Mouse (Mus musculus) forebrain, postnatal 0 days (tissue): ENCODE measurements around the gene Ntrk3. TPM values are rescaled to one million over a fixed set of nuclear protein-coding genes. Genes with fewer than 3 reads are reported as not detected.

ENCODE experiments used
- ATAC-seq: fragments of 200-750 bp; cut with Nextera tagmentation; 2 replicates; pipeline ENCODE4 v1.8.0; 2017; ENCODE audit warnings: mild to moderate bottlenecking, moderate library complexity
- DNase-seq: peaks from one replicate; pipeline ENCODE4 v3.0.0-alpha.2; 2015
- H3K27ac ChIP-seq: fragments of 300-500 bp; sonication (generic); 2 replicates; pipeline ENCODE4 v1.5.1; 2014; ENCODE audit warnings: low read depth, mild to moderate bottlenecking, antibody characterized with exemption, low read length, moderate library complexity, mixed read lengths
- H3K27me3 ChIP-seq: fragments of 300-500 bp; sonication (generic); 2 replicates; pipeline ENCODE4 v1.6.1; 2014; ENCODE audit warnings: mild to moderate bottlenecking, low read length, mixed read lengths; ENCODE audit not compliant: insufficient read depth
- H3K36me3 ChIP-seq: fragments of 300-500 bp; sonication (generic); 2 replicates; pipeline ENCODE4 v1.6.1; 2014; ENCODE audit warnings: mild to moderate bottlenecking, moderate library complexity; ENCODE audit not compliant: insufficient read depth
- H3K4me1 ChIP-seq: fragments of 300-500 bp; sonication (generic); 2 replicates; pipeline ENCODE4 v1.6.1; 2014; ENCODE audit warnings: antibody characterized with exemption; ENCODE audit not compliant: insufficient read depth
- H3K4me2 ChIP-seq: fragments of 300-500 bp; sonication (generic); 2 replicates; pipeline ENCODE4 v1.6.1; 2014; ENCODE audit warnings: low read depth, mild to moderate bottlenecking, moderate library complexity
- H3K4me3 ChIP-seq: fragments of 300-500 bp; sonication (generic); 2 replicates; pipeline ENCODE4 v1.5.1; 2014; ENCODE audit warnings: low read depth, low read length, mixed read lengths
- H3K9ac ChIP-seq: fragments of 300-500 bp; sonication (generic); 2 replicates; pipeline ENCODE4 v1.6.1; 2014; ENCODE audit warnings: mild to moderate bottlenecking
- H3K9me3 ChIP-seq: fragments of 300-500 bp; sonication (generic); 2 replicates; pipeline ENCODE4 v1.6.1; 2016; ENCODE audit warnings: low read length
- CTCF ChIP-seq: sonication (generic); IDR thresholded peaks from 2 replicates; pipeline ENCODE4 v1.5.1; 2016; ENCODE audit warnings: antibody characterized with exemption, control low read depth, low read depth
- WGBS: fragments of 180-500 bp; shearing (Covaris S2); extraction: QIAGEN DNeasy Blood & Tissue Kit; methylation state at CpG from one replicate; pipeline ENCODE4 v1.1.7; 2014; 5-methylcytosine and 5-hydroxymethylcytosine counted together
- polyA plus RNA-seq: library from polyadenylated mRNA; unstranded; fragments of >200 nt; fragmentation: Nextera tagmentation; extraction: Ambion mirVana; gene quantifications from 2 replicates; pipeline ENCODE4 v1.2.1, GENCODE M21; 2015
- total RNA-seq: library from RNA; depleted of rRNA; stranded (reverse); fragments of >200 nt; gene quantifications from 2 replicates; pipeline ENCODE4 v1.2.3, GENCODE M21; 2014

Ntrk3 gene
- total and polyA plus RNA-seq, 2 experiments from 2014 or later, result 28.5 to 90.1 TPM

- no peak overlapping the region for H3K9ac ChIP-seq
- no peaks in the 10 kb centered on the region for H3K27me3 ChIP-seq
- WGBS, result 49% methylated on average over 6 of the region's 6 CpGs
- H3K4me2 ChIP-seq, result no peak overlapping the region
- no peak overlapping the region for H3K27ac ChIP-seq
- no peak overlapping the region for H3K4me3 ChIP-seq
- DNase-seq, result no peak
- H3K9me3 ChIP-seq, result no peaks in the 10 kb centered on the region
- no peak for ATAC-seq
- H3K4me1 ChIP-seq, result no peaks in the 10 kb centered on the region
- no peak for TF ChIP-seq CTCF
- H3K36me3 ChIP-seq, result no peaks in the 10 kb centered on the region
Measured at GRCm38 (mm10) chr7:78599941-78600677, 137.7 kb downstream of the Ntrk3 start.

- no peak overlapping the region for H3K4me3 ChIP-seq
- TF ChIP-seq CTCF, result no peak
- no peaks in the 10 kb centered on the region for H3K9me3 ChIP-seq
- WGBS, result 35% methylated on average over 12 of the region's 12 CpGs
- no peak overlapping the region for H3K27ac ChIP-seq
- ATAC-seq (peak; percentile 75), DNase-seq (no peak)
- no peaks in the 10 kb centered on the region for H3K36me3 ChIP-seq
- no peaks in the 10 kb centered on the region for H3K27me3 ChIP-seq
- no peaks in the 10 kb centered on the region for H3K4me1 ChIP-seq
- H3K4me2 ChIP-seq, result no peak overlapping the region
- H3K9ac ChIP-seq, result no peak overlapping the region
Measured at GRCm38 (mm10) chr7:78598147-78598546, 139.7 kb downstream of the Ntrk3 start.

GRCm38 (mm10) chr7:78597251-78598129, 140.3 kb downstream of the Ntrk3 start:
- ATAC-seq (peak; percentile 17; the same call in 1 of the 2 replicates), DNase-seq (no peak)
- Histone ChIP-seq H3K4me3 (no peak overlapping the region), H3K27me3 (no peaks in the 10 kb centered on the region), H3K4me2 (no peak overlapping the region), H3K36me3 (no peaks in the 10 kb centered on the region), H3K9ac (no peak overlapping the region), H3K4me1 (no peaks in the 10 kb centered on the region), H3K27ac (no peak overlapping the region), H3K9me3 (no peaks in the 10 kb centered on the region)
- TF ChIP-seq CTCF, result no peak
- 35% methylated on average over 15 of the region's 15 CpGs for WGBS

DNA sequence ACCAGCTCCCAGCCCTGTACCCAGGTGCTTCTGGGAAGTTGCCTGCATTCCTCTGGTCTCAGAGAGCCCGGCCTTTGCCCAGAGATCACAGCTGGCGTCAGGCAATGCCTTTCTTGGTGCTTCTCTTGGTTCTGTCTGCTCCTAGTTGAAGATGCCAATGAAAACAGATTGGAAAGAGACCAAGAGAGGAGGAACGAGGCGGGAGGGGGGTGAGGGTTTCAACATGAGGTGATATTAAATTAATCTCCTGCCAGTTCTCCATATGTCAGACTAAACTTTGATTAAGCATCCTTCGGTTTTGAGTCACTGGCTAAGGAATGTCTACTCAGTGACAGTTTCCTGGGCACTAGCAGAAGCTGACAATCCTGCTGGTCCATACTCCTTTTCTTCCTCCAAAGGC, 141.3 kb downstream of the Ntrk3 start:
- H3K9me3 ChIP-seq, result no peaks in the 10 kb centered on the region
- no peaks in the 10 kb centered on the region for H3K4me1 ChIP-seq
- 49% methylated on average over 5 of the region's 5 CpGs for WGBS
- DNase-seq, result no peak
- H3K9ac ChIP-seq, result no peak overlapping the region
- no peak overlapping the region for H3K4me2 ChIP-seq
- no peak overlapping the region for H3K4me3 ChIP-seq
- H3K27me3 ChIP-seq, result no peaks in the 10 kb centered on the region
- no peak overlapping the region for H3K27ac ChIP-seq
- no peak for TF ChIP-seq CTCF
- ATAC-seq, result no peak
- H3K36me3 ChIP-seq, result no peaks in the 10 kb centered on the region

- no peak overlapping the region for H3K27ac ChIP-seq
- no peak overlapping the region for H3K4me3 ChIP-seq
- H3K36me3 ChIP-seq, result no peaks in the 10 kb centered on the region
- H3K27me3 ChIP-seq, result no peaks in the 10 kb centered on the region
- ATAC-seq, result peak; percentile 81
- peak; percentile 89 for DNase-seq
- peak; percentile 96 for TF ChIP-seq CTCF
- no peak overlapping the region for H3K9ac ChIP-seq
- no peaks in the 10 kb centered on the region for H3K4me1 ChIP-seq
- WGBS, result 3% methylated on average over 4 of the region's 4 CpGs
- no peaks in the 10 kb centered on the region for H3K9me3 ChIP-seq
- H3K4me2 ChIP-seq, result no peak overlapping the region
Measured at GRCm38 (mm10) chr7:78595895-78596294, 141.9 kb downstream of the Ntrk3 start.

DNA sequence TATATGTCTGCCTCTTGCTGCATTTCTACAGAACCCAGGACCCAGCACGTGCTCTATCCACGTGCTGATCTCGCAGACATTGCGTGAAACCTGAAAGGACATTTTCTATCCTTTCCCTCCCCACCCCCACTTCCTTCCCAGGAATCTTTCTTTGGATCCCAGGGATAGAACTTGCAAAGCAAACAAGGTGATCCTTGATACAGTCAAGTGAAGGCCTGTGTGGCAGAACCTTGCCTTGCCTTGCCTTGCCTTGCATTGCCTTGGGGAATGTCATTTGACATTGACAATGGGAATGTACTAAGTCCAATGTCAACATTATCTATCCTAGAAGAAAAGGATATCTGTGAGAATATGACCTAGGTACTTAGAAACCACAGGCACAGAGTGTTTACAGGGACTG, 144.9 kb downstream of the Ntrk3 start:
- no peaks in the 10 kb centered on the region for H3K36me3 ChIP-seq

DNA sequence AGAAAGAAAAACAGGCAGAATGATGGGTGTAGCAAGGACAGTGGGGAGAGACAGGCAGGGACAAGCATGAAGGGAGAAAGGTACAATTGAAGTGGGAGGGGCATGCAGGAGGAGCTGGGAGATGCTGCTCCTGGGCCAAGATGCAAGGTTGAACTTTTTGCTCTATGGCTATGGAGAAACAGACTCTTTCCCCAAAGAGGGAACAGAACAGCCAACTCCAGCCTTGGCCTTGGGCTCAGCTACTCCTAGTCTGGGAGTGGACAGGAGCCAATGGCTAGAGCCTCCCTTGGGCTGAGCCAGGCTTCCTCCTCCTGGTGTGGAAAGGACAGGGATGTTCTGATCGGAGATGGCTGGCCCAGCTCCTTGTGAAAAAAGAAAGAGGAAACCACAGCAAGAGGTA, 145.6 kb downstream of the Ntrk3 start:
- Histone ChIP-seq H3K4me2 (no peak overlapping the region), H3K27me3 (no peaks in the 10 kb centered on the region), H3K27ac (no peak overlapping the region), H3K36me3 (no peaks in the 10 kb centered on the region), H3K4me1 (no peaks in the 10 kb centered on the region), H3K9me3 (no peaks in the 10 kb centered on the region), H3K4me3 (no peak overlapping the region), H3K9ac (no peak overlapping the region)
- no peak for DNase-seq
- 69% methylated on average over 1 of the region's 1 CpGs for WGBS
- ATAC-seq, result no peak
- no peak for TF ChIP-seq CTCF

More for the DNA sequence above, 144.9 kb downstream of the Ntrk3 start:
- Histone ChIP-seq H3K9ac (no peak overlapping the region), H3K4me3 (no peak overlapping the region), H3K27ac (no peak overlapping the region), H3K4me1 (no peaks in the 10 kb centered on the region), H3K4me2 (no peak overlapping the region), H3K27me3 (no peaks in the 10 kb centered on the region), H3K9me3 (no peaks in the 10 kb centered on the region)
- no peak for ATAC-seq
- 87% methylated on average over 4 of the region's 4 CpGs for WGBS
- no peak for TF ChIP-seq CTCF
- no peak for DNase-seq
